Mouse (Mus musculus): Measurements from ENCODE around the gene Cnn1.
A peak's percentile ranks its signal among the peaks of the same experiment; 100 is the strongest.
"Not testable (repeated sequence)": the region's sequence is repeated elsewhere in the genome, so short reads cannot be mapped to it uniquely, and the experiment has no call there.

Gene Cnn1

DNA sequence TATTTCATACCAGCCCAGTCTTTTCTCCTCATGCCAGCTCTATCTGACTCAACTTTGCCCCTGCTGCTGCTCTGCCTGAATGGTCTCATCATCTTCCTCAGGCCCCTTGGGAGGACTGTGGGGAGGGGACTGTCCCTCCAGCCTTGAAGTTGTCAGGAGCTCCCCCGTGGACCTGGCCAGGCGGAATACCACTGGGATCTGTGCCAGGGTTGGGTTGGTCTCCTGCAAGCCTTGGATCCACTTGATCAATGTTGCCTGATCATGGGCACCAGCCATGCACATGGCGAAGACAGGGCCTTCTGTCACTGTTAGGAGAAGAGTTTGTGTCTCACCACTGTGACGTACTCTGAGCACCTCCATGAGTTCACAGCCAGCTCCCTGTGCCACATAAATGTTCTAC is 26.7 kb upstream of the Cnn1 start:
- no peak for DNase-seq (ENCODE audit: low read depth in 1 of 2, low spot score in 2 of 2)

DNA sequence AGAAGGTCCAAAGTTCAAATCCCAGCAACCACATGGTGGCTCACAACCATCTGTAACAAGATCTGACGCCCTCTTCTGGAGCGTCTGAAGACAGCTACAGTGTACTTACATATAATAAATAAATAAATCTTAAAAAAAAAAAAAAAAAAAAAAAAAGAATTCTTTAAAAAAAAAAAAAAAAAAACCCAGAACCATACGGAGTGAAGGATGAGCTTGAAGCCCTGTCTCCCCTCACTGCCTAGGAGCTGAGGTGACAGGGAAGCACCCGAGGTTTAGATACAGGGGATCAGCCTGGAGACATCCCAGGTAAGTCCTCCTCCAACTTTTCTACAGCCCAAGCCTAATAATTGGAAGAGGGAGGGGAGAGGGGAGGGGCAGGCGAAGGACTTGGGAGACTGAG is 23.2 kb upstream of the Cnn1 start:
- not testable (repeated sequence) for DNase-seq (ENCODE audit: low read depth in 1 of 2, low spot score in 2 of 2)

DNA sequence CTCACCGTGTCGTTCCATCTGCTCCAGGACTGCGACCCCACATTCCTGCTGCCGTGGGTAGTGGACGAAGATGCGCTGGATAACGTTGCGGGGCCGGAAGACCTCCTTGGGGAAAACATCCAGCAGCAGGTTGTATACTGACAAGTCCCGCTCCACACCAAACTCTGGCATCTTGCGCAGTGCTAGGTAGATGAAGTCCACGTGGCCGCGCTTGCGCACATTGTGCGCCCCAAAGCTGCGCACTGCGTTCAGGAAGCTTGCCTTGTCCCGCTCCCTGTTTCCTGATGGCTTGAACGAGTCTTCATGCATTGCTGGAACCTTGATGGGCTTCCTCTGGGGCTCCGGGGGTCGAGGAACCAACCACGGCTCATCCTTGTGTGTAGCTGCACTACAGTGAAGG is 22.8 kb upstream of the Cnn1 start:
- DNase-seq (ENCODE audit: low read depth in 1 of 2, low spot score in 2 of 2): no peak

DNA sequence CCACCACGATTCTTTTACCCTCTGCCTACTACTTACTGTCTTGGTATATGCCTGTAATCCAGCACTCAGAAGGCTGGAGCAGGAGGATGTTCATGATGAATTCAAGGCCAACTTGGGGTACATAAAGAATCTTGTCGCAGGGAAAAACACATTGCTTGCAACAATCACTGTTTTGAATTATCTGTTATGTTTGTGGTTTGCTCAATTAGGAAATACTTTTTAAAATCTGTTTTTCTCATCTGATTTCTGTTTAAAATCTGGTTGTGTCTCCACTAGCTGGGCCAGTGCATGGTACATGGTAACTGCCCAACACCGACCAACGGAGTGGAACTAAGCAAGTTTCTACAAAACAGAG is 14.4 kb upstream of the Cnn1 start:
- DNase-seq (ENCODE audit: low read depth in 1 of 2, low spot score in 2 of 2): no peak

DNA sequence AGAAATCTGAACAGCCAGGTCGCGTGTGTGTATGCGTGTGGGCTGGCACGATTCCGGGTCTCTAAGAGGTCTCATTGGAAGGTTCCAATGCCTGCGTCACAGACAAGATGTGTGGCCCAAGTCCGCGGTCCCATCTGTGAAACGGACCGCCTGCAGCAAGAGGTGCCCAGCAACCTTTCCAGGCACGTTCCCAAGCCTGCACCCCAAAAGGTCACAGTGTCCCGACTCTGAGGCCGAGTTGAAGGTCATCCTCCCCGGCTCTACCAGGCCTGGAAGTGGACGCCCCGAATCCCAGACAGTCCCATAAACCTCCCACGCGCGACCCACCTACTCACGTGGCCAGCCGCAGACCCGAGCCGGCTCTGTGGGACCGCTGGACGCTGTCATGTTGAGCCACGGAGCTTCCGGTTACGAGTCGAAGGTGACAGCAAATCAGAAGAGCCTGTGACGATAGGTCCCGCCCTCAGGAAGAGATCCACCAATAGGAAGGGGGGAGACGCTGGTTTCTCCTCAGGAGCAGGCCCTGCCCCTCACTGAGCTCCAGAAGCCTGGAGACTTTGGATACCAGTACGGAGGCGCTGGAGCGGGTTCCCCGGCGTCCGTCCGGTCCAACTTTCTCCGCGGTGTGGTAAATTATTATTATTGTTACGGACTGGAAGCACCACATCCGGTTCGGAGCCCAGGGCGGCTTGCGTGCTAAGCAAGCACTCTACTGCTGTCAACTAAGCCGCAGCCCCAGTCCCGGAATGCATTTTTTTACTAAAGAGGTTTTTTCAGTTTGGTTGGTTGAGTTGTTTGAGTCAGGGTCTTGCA is 13.8 kb upstream of the Cnn1 start, which contains the start of gene Ecsit:
Gene Ecsit, minus strand, starts transcription at position 417 of the 813 bp plus-strand sequence.
- peak; percentile 80 for DNase-seq (ENCODE audit: low read depth in 1 of 2, low spot score in 2 of 2)

DNA sequence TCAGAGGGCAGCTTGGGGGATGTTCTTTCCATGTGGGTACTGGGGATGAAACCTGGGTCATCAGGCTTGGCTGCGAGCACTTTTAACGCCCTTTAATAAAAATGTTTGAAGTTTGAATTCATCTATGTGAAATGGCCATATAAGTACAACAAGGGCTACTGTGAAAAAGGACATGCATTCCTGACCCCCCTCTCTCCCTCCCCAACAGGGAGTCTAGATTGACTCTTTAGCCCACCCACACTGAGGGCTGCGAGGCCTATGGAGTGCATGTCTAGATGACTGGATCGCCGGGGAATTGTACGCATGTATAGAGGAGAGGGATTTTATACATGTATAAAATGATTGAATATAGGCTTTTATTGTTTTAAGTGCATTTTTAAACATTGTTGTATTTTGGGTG is 13.0 kb upstream of the Cnn1 start:
- DNase-seq (ENCODE audit: low read depth in 1 of 2, low spot score in 2 of 2): no peak

DNA sequence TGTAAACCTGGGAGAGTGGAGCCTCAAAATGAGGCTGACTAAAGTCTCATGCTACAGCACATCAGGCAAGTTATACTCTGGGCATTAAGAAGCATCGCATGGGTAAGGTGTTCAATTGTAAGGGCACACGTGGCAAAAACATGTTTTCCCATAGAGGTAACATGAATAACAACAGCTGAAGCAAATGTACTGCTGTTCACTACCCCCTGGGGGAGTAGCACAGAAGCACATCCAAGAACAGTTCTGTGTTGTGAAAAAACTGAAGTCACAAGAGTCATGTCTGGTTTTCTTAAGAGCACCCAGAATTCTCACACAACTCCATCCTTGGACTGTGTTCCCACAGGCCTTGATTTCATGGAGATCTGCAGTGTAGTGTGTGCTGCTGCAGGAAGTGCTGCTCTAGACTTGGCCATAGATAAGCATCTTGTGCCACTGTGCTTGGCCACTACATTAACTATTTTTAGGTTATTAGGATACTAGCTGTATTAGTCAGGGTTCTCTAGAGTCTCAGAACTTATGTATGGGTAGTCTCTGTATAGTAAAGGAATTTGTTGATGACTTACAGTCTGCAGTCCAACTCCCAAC is 11.9 kb upstream of the Cnn1 start:
- DNase-seq (ENCODE audit: low read depth in 1 of 2, low spot score in 2 of 2): no peak

DNA sequence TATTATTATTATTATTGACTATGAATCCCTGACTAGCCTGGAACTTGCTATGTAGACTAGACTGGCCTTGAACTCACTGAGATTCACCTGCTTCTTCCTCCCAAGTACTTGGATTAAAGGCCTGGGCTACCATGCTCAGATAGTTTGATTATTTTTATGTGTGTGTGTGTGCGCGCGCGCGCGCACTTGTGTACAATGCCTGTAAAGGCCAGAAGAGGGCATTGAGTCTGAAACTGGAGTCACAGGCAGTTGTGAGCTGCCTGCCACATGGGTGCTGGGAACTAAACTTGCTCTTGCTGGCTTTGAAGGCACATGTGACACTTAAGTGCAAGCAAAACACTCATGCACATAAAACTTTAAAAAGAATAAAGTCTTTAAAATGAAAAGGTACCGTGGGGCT is 9.7 kb upstream of the Cnn1 start:
- no peak for DNase-seq (ENCODE audit: low read depth in 1 of 2, low spot score in 2 of 2)

DNA sequence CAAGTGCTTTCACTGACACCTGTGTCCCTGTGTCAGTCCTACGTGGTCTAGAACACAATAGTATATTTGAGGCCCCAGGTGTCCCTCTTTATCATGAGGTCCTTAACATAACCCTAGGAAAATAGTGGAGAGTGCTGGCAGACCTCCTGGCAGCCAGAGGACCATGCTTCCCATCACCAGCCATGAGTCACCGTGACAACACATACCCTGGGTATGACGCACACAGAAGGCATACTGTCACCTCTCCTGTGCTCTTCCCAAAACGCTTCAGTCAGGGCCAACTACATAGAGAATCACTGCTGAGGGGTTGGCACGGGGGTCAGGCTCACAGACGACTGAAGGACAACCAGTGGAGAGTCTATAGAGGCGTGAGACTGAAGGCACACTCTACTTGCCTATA is 9.0 kb upstream of the Cnn1 start:
- no peak for DNase-seq (ENCODE audit: low read depth in 1 of 2, low spot score in 2 of 2)

DNA sequence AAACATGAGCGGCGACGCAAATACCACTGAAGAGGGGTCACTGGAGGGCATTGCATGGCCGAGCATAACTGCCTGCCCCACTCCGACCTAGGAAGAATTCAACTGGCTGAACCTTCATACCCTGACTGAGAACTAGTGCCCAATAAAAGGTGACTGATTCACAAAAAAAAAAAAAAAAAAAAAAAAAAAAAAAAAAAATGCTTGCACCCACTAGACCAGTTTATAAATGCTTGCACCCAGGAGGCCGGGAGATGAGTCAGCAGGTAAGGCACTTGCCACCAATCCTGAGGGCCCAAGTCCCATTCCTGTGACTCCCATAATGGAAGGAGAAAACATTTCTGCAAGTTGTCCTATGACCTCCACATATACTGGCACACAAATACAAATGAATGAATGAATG is 6.3 kb upstream of the Cnn1 start:
- DNase-seq (ENCODE audit: low read depth in 1 of 2, low spot score in 2 of 2): no peak

DNA sequence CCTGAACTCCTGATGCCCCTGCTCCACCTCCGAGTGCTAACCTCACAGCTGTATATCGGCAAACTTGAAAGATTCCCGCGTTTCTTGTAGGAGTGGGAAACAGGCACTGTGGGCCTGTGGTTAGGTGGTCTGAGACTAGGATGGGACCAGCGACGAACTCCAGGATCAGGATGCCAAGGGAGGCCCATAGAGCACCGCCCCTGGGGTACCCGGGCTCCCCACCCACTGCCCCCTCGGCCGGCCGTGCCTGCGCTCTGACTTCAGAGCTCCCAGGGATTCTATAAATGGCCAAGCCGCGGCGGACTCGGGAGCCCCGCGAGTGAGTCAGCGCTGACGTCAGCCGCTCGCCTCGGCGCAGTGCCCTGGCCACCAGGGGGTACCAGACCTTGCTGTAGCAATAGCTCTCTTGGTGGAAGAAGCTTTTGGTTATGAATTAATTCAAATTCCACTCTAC is 3.1 kb upstream of the Cnn1 start:
- peak; percentile 71 to 87 for DNase-seq (ENCODE audit: low read depth in 1 of 2, low spot score in 2 of 2)

DNA sequence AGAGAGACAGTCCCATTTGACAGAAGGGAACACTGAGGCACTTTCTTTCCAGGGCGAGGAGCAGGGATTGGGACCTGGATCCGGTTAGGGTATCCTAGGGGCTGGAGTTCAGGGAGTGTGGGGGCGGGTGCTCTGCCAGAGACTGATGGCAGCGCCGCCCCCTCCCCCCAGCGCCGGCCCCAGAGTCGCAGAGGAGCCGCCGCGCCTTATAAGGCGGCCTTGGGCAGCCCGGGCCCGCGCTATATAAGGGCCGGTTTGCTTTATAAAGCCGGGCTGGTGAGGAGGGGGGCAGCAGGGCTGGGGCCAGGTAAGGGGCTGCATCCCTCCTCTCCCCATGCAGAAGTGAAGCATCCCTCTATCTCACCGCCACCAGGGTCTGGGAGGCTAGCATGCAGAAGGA is 906 bp downstream of the Cnn1 start:
- no peak for DNase-seq (ENCODE audit: low read depth in 1 of 2, low spot score in 2 of 2)

DNA sequence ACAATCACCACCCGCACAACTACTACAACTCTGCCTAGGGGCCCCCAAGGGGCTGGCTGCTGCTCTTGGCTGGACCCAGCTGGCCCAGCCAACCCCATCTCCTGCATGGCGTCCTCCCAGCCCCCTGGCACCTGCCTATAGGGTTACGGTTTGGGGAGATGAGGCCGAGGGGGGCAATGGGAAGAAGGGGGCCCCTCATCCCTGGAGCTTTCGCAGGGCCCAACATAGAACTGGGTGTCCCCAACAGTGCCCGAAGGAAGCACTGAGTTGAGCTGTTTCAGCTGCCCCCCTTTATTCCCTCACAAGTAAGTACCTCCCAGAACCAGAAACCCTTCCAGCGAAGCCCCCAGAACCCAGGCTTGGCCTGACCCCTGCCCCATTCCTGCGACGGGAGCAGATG is 9.2 kb downstream of the Cnn1 start:
- DNase-seq (ENCODE audit: low read depth in 1 of 2, low spot score in 2 of 2): no peak

DNA sequence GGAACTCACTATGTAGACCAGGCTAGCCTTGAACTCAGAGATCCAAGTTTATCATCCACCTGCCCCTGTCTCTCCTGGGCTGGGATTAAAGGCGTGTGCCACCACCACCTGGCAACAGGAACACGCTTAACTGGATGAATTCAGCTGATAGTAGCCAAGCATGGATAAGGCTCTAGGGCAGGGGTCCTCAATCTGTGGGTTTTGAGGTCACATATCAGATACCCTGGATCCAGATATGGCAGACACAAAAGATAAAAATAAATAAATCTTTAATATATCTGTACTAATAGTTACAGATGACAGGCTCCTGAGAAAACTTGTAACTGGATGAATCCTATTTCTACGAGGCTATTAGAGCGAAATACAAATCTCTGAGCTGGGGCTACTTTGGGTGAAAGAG is 16.6 kb downstream of the Cnn1 start:
- no peak for DNase-seq (ENCODE audit: low read depth in 1 of 2, low spot score in 2 of 2)

DNA sequence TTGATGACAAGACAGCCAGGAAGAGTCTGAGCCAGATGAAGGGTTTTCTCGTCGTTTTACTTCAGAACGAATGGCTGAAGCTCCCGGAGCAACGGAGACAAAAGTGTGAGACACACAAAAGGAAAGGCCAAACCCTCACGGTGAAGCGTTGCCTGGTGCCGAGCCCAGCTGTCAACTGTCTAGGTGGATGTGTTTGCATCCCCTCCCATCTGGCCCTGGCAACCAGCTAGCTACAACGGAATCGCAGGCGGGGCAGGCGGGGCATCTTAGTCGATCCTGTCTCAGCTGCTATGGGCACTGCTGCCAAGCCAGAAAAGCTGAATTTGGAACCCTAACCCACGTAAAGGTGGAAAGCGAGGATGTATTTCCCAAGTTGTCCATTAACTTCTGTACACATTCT is 17.1 kb downstream of the Cnn1 start:
- no peak for DNase-seq (ENCODE audit: low read depth in 1 of 2, low spot score in 2 of 2)

DNA sequence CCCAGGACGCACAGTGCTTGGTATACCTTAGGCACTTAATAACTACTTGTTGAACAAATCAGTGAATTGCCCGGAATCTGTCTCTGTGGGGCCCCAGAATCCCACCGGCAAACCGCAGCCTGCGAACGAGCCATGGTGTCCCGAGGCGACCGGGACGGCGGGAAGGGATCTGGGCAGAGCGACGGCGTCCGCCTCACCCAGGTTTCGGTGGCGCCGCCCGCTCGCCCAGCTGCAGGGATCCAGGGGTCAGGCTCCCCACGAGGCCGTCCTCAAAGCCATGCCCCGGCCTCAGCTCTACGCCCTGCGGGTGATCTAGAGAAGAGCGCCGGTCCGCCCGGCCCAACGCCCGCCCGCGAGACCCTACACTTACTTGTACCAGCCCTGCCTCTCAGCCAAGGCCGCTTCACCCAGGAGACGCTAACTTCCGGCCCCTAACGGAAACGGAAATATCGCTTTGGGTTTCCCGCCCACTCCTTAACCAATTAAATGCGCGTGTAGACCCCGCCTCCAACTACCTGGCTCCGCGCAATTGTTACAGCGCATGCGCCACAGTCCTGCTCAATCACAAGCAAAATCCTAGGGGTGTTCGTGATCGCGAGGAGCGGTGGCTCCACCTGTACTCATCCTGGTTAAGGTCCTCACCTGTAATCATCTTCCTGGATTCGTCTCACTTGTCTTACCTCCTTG is 17.9 kb downstream of the Cnn1 start, which contains the start of gene Elof1:
Gene Elof1, minus strand, starts transcription at position 433 of the 687 bp plus-strand sequence.
- peak; percentile 78 to 81 for DNase-seq (ENCODE audit: low read depth in 1 of 2, low spot score in 2 of 2)

DNA sequence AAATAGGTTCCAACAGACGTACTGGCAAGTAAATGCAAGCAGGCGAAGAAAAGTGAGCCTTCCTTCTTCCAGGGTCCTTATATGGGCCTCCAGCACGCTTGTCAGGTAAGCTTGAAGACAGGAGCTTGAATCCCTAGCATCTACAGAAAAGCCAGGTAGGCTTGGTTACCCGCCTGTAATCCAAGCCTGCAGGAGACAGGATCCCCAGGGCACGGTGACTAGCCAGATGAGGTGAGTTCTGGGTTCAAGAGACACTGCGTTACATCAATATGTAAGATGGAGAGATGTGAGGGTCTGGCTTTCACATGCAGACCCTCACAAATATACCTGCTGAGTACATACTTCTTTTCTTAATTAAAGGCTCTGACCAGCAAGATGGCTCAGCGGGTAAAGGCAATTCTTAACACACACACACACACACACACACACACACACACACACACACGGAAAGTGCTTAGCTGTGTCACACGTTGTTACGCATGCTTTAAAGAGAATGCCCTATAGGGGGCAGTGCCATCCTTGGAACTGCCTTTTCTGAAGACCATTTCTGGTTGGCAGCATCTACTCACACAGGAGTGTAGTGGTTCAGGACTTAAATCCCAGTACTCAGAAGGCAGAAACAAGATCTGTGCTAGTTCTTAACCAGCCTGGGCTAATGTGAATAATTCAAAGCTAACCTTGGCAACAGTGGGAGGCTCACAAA is 18.9 kb downstream of the Cnn1 start:
- peak; percentile 23 to 51 for DNase-seq (ENCODE audit: low read depth in 1 of 2, low spot score in 2 of 2)

DNA sequence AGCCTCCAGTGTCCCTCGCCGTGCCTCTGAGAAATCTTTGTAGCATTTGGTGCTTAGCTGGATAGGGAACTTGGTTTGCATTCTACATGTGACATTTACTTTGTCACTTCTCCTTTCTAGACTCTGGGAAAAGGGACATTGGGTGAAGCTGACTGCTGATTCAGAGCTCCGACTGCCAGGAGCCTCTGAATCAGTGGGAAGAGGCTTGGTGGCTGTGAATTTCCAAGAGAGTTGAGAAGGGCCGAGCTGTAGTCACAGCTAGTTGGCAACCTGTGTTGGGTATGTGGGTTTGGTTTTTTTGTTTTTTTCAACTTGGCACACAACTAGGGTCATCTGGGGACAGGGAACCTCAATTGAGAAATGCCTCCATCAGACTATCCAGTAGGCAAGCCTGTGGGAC is 20.5 kb downstream of the Cnn1 start:
- peak; percentile 48 to 60 for DNase-seq (ENCODE audit: low read depth in 1 of 2, low spot score in 2 of 2)

DNA sequence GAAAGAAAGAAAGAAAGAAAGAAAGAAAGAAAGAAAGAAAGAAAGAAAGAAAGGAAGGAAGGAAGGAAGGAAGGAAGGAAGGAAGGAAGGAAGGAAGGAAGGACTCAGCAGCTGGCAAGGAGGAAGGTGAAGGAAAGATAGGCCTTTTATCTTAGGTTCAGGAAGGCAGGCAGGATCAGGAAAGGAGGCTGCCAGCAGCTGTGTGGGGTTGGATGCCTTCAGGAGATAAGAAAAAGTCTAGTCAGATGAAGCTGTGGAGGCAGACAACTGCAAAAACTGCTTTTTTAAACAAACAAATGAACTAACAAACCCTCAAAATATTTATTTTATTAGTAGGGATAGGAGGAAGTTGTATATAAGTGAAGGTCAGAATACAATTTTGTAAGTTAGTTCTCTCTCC is 22.5 kb downstream of the Cnn1 start:
- DNase-seq (ENCODE audit: low read depth in 1 of 2, low spot score in 2 of 2): no peak

DNA sequence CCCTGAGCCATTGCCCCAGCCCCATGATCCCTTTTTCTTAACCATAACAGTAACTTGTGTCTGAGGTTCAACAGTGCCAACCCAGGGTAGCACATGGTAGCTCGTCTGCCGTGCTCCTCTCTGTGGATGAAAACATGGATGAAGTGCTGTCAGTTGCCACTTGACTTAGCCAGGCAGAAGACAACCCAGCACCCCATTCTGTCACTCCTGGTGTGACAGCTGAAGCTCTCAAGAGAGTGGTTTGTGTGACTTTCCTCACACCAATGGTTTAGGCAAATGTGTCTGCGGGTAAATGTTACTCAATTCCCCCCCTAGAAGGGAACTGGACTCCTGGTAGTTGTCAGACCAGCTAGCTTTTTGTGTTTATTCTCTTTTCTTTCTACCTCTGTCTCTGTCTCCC is 23.0 kb downstream of the Cnn1 start:
- no peak for DNase-seq (ENCODE audit: low read depth in 1 of 2, low spot score in 2 of 2)

DNA sequence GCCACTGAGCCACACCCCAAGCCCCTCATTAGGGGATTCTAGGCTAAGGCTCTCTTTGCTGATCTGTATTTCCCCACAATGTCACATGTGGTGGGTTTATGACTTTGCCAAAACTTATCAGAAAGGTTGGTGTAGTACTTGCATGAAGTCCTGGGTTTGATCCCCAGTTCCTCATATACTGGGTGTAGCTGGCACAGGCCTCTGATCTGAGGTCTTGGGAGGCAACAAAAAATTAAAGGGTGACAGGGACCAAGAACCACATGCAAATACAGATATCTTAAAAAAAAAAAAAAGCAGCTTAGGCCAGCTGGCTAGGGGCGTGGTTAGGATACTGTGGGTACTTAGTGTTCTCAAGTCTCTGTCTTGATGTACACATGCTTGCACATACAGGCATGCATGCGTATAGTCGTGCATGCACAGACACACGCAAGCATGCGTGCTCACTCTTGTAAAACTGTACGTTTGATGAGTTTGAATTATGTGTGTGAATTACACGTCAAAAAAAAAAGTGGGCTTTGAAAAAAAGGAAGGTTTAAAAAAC is 24.1 kb downstream of the Cnn1 start:
- DNase-seq (ENCODE audit: low read depth in 1 of 2, low spot score in 2 of 2): no peak
